Mouse (Mus musculus) megakaryocyte, embryonic 14.5 days (primary cell): ENCODE data around the gene Cdc37l1. TPM values are rescaled to one million over a fixed set of nuclear protein-coding genes. Genes with fewer than 3 reads are reported as not detected.

ENCODE experiments used
- H3K27me3 ChIP-seq: replicated peaks from 2 replicates; pipeline ENCODE3; 2012; ENCODE audit warnings: inconsistent platforms
- H3K36me3 ChIP-seq: replicated peaks from 2 replicates; pipeline ENCODE3; 2012; ENCODE audit warnings: low read length, inconsistent platforms, mixed read lengths
- H3K4me1 ChIP-seq: 2 replicates; pipeline ENCODE4 v1.6.1; 2012; ENCODE audit warnings: inconsistent platforms
- H3K4me3 ChIP-seq: replicated peaks from 2 replicates; pipeline ENCODE3; 2012; ENCODE audit warnings: moderate library complexity, mild to moderate bottlenecking, inconsistent platforms
- H3K9me3 ChIP-seq: 2 replicates; pipeline ENCODE4 v1.6.1; 2012; ENCODE audit warnings: inconsistent platforms
- FLI1 ChIP-seq: IDR thresholded peaks from 2 replicates; pipeline ENCODE4 v1.6.1; 2012; ENCODE audit warnings: low read length, inconsistent platforms, mixed read lengths
- GATA1 ChIP-seq: IDR thresholded peaks from 3 replicates; pipeline ENCODE4 v1.6.1; 2012; ENCODE audit warnings: mixed read lengths, low read length, inconsistent platforms, borderline replicate concordance
- polyA plus RNA-seq: library from polyadenylated mRNA; stranded (reverse); fragments of >175 nt; gene quantifications from 2 replicates; pipeline ENCODE4 v1.2.3, GENCODE M21; 2012; ENCODE audit warnings: low replicate concordance; ENCODE audit not compliant: insufficient read depth

Cdc37l1 gene
- polyA plus RNA-seq, 1 experiment, result 2.2 TPM

DNA sequence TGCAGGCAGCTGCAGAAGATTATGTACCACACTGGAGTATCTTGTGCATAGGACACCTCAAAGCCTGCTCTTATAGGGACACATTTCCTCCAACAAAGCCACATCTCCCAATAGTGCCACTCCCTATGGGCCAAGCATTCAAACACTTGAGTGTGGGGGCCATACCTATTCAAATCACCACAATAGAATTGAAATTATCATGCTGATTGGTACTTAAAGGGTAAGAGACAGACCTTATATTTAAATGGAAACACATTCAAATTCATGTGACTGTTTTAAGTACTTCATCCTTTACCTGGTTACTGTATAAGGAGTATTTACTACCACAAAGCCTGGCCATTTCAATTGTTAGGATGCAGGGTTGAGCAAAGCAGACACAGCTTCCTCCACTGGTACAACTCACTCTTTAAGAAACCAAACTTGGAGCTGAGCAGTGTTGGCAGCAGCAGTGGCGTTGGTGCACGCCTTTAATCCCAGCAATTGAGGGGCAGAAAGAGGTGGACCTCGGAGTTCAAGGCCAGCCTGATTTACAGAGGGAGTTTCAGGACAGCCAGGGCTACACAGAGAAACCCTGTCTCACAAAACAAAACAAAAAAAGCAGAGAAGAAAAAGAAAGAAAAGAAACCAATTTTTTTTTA lies 18.0 kb downstream of the Cdc37l1 start:
- H3K4me1 ChIP-seq, result peaks cover 36% of the 10 kb centered on the region
- TF ChIP-seq GATA1, result no peak
- TF ChIP-seq FLI1, result no peak
- H3K4me3 ChIP-seq, result no peak overlapping the region
- H3K9me3 ChIP-seq, result no peaks in the 10 kb centered on the region
- peaks cover 82% of the 10 kb centered on the region for H3K36me3 ChIP-seq
- H3K27me3 ChIP-seq, result no peaks in the 10 kb centered on the region

DNA sequence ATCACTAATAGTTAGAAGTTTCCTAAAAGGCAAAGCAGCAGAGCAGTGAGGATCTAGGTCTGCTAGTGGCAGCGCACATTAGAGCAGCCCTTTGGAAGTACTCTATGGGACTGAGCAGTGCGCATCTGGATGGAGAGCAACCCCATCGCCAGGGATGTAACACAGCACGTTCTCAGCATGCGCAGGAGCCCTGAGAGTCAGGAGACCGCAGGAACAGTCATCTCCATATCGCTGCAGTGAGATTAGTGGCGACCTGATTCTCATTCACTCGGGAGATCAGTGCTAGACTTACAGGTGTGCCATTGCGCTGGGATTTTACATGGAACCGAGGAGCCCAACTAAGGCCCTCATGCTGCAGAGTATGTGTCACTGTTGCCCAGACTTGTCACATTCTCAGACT lies 18.9 kb downstream of the Cdc37l1 start:
- H3K9me3 ChIP-seq, result no peaks in the 10 kb centered on the region
- no peak overlapping the region for H3K4me3 ChIP-seq
- peaks cover 91% of the 10 kb centered on the region for H3K36me3 ChIP-seq
- TF ChIP-seq GATA1 (no peak), FLI1 (no peak)
- H3K27me3 ChIP-seq, result no peaks in the 10 kb centered on the region
- peaks cover 36% of the 10 kb centered on the region for H3K4me1 ChIP-seq

- H3K4me1 ChIP-seq, result peaks cover 26% of the 10 kb centered on the region
- H3K9me3 ChIP-seq, result no peaks in the 10 kb centered on the region
- H3K27me3 ChIP-seq, result no peaks in the 10 kb centered on the region
- TF ChIP-seq GATA1 (no peak), FLI1 (no peak)
- no peak overlapping the region for H3K4me3 ChIP-seq
- H3K36me3 ChIP-seq, result peaks cover 90% of the 10 kb centered on the region
Observed at GRCm38 (mm10) chr19:29011355-29011990, 21.3 kb downstream of the Cdc37l1 start.

- Histone ChIP-seq H3K36me3 (peaks cover 90% of the 10 kb centered on the region), H3K9me3 (no peaks in the 10 kb centered on the region), H3K4me3 (no peak overlapping the region), H3K4me1 (peaks cover 29% of the 10 kb centered on the region), H3K27me3 (no peaks in the 10 kb centered on the region)
- no peak for TF ChIP-seq GATA1
- no peak for TF ChIP-seq FLI1
Observed at GRCm38 (mm10) chr19:29014466-29015055, 24.4 kb downstream of the Cdc37l1 start.

DNA sequence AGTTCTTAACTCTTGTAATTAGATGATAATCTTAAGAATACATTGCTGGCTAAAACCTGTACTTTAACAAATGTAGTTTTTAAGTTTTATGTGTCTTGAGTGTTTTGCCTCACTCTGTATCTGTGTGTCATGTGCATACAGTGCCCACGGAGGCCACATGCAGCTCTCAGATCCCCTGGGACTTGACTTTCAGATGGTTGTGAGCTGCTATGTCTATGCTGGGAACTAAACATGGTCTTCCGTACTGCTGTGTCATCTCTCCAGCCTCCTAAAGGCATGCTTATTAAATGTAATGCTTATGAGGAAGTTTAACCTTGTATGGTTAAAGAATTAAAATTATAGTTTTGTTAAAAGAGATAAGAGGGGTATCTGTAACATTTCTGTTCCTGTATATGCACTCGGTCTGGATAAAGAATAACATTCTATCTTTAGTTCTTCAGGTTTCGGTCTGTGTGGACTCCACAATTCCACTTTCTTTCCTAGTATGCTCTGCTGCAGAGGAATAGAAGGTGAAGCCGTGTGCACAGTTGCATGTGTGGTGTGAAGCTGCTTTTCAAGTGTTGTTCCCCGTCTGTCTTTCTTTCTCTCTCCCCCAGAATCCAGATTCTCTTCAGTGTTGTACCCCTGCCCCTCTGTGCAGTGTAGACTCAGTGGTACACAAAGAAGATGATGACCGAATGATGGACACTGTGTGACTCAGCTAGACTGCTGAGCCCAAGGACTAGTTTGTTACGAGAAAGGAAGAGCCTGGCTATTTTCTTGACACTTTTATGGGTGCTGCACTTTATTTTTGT lies 25.5 kb downstream of the Cdc37l1 start:
- TF ChIP-seq FLI1 (no peak), GATA1 (no peak)
- H3K27me3 ChIP-seq, result no peaks in the 10 kb centered on the region

DNA sequence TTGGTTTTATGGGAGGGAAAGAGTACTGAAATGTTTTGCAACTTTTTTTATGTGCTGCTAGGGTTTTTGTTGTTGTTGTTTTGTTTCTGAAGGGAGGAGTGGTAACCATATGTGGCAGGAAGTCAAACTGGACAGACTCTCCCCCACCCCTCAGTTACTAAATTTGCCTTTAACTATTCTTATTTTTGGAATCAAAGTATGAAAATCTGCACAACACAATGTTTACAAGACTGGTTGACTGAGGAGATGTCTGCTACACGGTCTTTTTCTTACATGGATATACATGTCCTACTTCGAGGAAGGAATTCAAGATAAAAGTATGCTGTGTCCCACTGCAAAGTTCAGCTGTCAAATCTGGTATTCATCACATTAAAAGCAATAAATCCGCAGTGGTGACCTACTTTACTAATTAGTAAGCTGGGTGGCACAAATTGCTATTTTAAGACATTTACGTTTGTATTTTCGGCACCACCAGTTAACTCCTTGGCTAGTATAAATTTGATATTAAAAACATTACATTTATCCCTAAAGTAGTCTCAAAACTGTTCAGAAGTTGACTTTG lies 26.1 kb downstream of the Cdc37l1 start:
- H3K36me3 ChIP-seq, result peaks cover 96% of the 10 kb centered on the region
- TF ChIP-seq GATA1, result no peak
- TF ChIP-seq FLI1, result no peak

More for the DNA sequence above, 25.5 kb downstream of the Cdc37l1 start:
- H3K9me3 ChIP-seq, result no peaks in the 10 kb centered on the region
- H3K36me3 ChIP-seq, result peaks cover 96% of the 10 kb centered on the region
- peaks cover 26% of the 10 kb centered on the region for H3K4me1 ChIP-seq
- no peak overlapping the region for H3K4me3 ChIP-seq

DNA sequence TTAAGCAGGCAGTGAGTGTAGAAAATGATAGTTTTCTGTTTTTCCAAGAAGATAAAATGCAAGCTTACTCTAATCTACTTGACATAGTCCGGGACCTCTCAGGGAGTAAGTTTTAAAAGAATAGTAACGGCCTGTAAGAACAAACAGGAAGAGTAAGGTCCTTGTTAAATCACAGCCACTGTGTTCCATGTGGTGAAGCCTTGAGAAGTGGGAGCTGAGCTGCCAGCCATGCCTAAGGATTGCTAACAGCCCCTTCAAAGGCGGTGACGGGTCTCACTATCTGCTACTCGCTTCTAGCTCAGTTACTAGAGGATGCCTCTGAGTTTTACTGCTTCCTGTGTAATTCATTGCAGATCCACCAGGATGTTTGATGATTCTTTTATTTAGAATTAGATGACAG lies 26.6 kb downstream of the Cdc37l1 start:
- Histone ChIP-seq H3K36me3 (peaks cover 96% of the 10 kb centered on the region), H3K4me3 (no peak overlapping the region), H3K9me3 (no peaks in the 10 kb centered on the region), H3K4me1 (peaks cover 15% of the 10 kb centered on the region), H3K27me3 (no peaks in the 10 kb centered on the region)
- no peak for TF ChIP-seq FLI1
- TF ChIP-seq GATA1, result no peak

More for the DNA sequence above, 26.1 kb downstream of the Cdc37l1 start:
- Histone ChIP-seq H3K4me1 (peaks cover 19% of the 10 kb centered on the region), H3K4me3 (no peak overlapping the region), H3K27me3 (no peaks in the 10 kb centered on the region), H3K9me3 (no peaks in the 10 kb centered on the region)

DNA sequence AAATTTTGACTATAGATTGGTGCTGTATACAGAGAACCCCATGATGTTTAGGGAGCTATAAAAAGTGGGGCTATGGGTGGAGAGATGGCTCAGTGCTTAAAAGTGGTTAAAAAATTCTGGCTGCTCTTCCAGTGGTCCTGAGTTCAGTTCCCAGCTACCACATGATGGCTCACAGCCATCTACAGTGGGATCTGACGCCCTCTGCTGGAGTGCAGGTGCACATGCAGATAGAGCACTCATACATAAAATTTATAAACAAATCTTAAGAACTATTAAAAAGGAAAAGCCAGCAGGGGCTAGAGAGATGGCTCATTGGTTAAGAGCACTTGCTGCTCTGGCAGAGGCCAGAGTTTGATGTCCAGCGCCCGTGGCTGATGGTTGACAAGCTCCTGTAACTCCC lies 29.5 kb downstream of the Cdc37l1 start:
- peaks cover 31% of the 10 kb centered on the region for H3K4me1 ChIP-seq
- TF ChIP-seq FLI1, result no peak
- TF ChIP-seq GATA1, result no peak
- no peaks in the 10 kb centered on the region for H3K27me3 ChIP-seq
- H3K4me3 ChIP-seq, result no peak overlapping the region
- H3K9me3 ChIP-seq, result no peaks in the 10 kb centered on the region
- H3K36me3 ChIP-seq, result peaks cover 96% of the 10 kb centered on the region

DNA sequence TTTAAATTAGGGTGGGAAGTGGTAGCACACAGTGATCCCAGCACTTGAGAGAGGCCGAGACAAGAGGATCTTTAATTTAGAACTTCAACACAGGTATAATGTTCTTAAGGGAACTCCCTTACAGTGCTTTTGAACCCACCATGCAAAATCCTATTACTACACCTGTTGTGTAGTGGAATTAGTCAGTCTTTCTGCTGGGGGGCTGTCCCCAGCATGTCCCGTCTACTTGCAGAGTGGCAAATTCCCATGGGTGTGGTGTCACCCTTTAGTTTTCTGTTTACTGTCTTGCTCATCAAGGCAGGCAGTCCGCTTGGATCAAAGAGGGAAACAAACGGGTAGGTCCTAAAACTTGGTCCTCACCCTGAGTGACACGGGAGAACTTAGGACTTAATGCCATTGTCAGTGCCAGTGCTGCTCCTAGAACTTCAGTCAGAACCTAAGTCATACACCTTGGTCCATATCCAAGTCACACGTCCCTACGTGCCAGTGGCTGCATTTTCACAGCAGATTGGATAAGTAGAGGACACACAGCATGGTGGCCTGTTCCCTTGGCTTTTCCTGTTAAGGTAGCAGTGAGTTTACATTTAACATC lies 31.7 kb downstream of the Cdc37l1 start:
- Histone ChIP-seq H3K4me3 (no peak overlapping the region), H3K9me3 (no peaks in the 10 kb centered on the region), H3K4me1 (peaks cover 20% of the 10 kb centered on the region), H3K27me3 (no peaks in the 10 kb centered on the region), H3K36me3 (peaks cover 99% of the 10 kb centered on the region)
- TF ChIP-seq FLI1 (no peak), GATA1 (no peak)
